Mouse (Mus musculus): ENCODE measurements around the gene Mul1. TPM values are rescaled to one million over a fixed set of nuclear protein-coding genes. Genes with fewer than 3 reads are reported as not detected.

The Mul1 gene
- polyA plus RNA-seq, 1 experiment = 1.3 TPM

GRCm38 (mm10) chr4:138465446-138465845, 31.0 kb downstream of the Mul1 start:
- Histone ChIP-seq H3K4me1 (ENCODE audit: control insufficient read depth) (no peaks in the 10 kb centered on the region), H3K9me3 (ENCODE audit: control insufficient read depth, low read length) (no peaks in the 10 kb centered on the region), H3K27me3 (ENCODE audit: control insufficient read depth) (peaks cover 38% of the 10 kb centered on the region), H3K4me3 (replicated peaks) (no peak overlapping the region), H3K36me3 (ENCODE audit: control insufficient read depth) (no peaks in the 10 kb centered on the region)
- TF ChIP-seq TAL1 (IDR thresholded peaks at IDR 0.05; ENCODE audit: low read length) (no peak), GATA1 (IDR thresholded peaks at IDR 0.05; ENCODE audit: low read length) (no peak)

GRCm38 (mm10) chr4:138466690-138467089, 32.2 kb downstream of the Mul1 start:
- TF ChIP-seq GATA1 (IDR thresholded peaks at IDR 0.05; ENCODE audit: low read length) = no peak
- TF ChIP-seq TAL1 (IDR thresholded peaks at IDR 0.05; ENCODE audit: low read length) = no peak
- no peaks in the 10 kb centered on the region for H3K36me3 ChIP-seq (ENCODE audit: control insufficient read depth)
- no peak overlapping the region for H3K4me3 ChIP-seq (replicated peaks)
- H3K9me3 ChIP-seq (ENCODE audit: control insufficient read depth, low read length) = no peaks in the 10 kb centered on the region
- H3K4me1 ChIP-seq (ENCODE audit: control insufficient read depth) = no peaks in the 10 kb centered on the region
- H3K27me3 ChIP-seq (ENCODE audit: control insufficient read depth) = peaks cover 38% of the 10 kb centered on the region

GRCm38 (mm10) chr4:138467451-138467850, 33.0 kb downstream of the Mul1 start:
- Histone ChIP-seq H3K36me3 (ENCODE audit: control insufficient read depth) (no peaks in the 10 kb centered on the region), H3K27me3 (ENCODE audit: control insufficient read depth) (peaks cover 35% of the 10 kb centered on the region), H3K9me3 (ENCODE audit: control insufficient read depth, low read length) (no peaks in the 10 kb centered on the region), H3K4me3 (replicated peaks) (no peak overlapping the region), H3K4me1 (ENCODE audit: control insufficient read depth) (no peaks in the 10 kb centered on the region)
- TF ChIP-seq GATA1 (IDR thresholded peaks at IDR 0.05; ENCODE audit: low read length) = no peak
- no peak for TF ChIP-seq TAL1 (IDR thresholded peaks at IDR 0.05; ENCODE audit: low read length)

GRCm38 (mm10) chr4:138469080-138469479, 34.6 kb downstream of the Mul1 start:
- TF ChIP-seq TAL1 (IDR thresholded peaks at IDR 0.05; ENCODE audit: low read length) = no peak
- no peak for TF ChIP-seq GATA1 (IDR thresholded peaks at IDR 0.05; ENCODE audit: low read length)
- Histone ChIP-seq H3K36me3 (ENCODE audit: control insufficient read depth) (no peaks in the 10 kb centered on the region), H3K27me3 (ENCODE audit: control insufficient read depth) (peaks cover 19% of the 10 kb centered on the region)

GRCm38 (mm10) chr4:138471241-138471640, 36.8 kb downstream of the Mul1 start:
- no peak for TF ChIP-seq TAL1 (IDR thresholded peaks at IDR 0.05; ENCODE audit: low read length)
- TF ChIP-seq GATA1 (IDR thresholded peaks at IDR 0.05; ENCODE audit: low read length) = no peak

More at GRCm38 (mm10) chr4:138469080-138469479, 34.6 kb downstream of the Mul1 start:
- H3K4me3 ChIP-seq (replicated peaks) = no peak overlapping the region
- H3K4me1 ChIP-seq (ENCODE audit: control insufficient read depth) = no peaks in the 10 kb centered on the region
- H3K9me3 ChIP-seq (ENCODE audit: control insufficient read depth, low read length) = no peaks in the 10 kb centered on the region

GRCm38 (mm10) chr4:138479595-138479994, 45.1 kb downstream of the Mul1 start:
- H3K27me3 ChIP-seq (ENCODE audit: control insufficient read depth) = no peaks in the 10 kb centered on the region
- no peak overlapping the region for H3K4me3 ChIP-seq (replicated peaks)
- H3K9me3 ChIP-seq (ENCODE audit: control insufficient read depth, low read length) = no peaks in the 10 kb centered on the region
- H3K4me1 ChIP-seq (ENCODE audit: control insufficient read depth) = no peaks in the 10 kb centered on the region
- TF ChIP-seq GATA1 (IDR thresholded peaks at IDR 0.05; ENCODE audit: low read length) = no peak
- no peak for TF ChIP-seq TAL1 (IDR thresholded peaks at IDR 0.05; ENCODE audit: low read length)
- no peaks in the 10 kb centered on the region for H3K36me3 ChIP-seq (ENCODE audit: control insufficient read depth)

More at GRCm38 (mm10) chr4:138471241-138471640, 36.8 kb downstream of the Mul1 start:
- Histone ChIP-seq H3K4me3 (replicated peaks) (no peak overlapping the region), H3K4me1 (ENCODE audit: control insufficient read depth) (no peaks in the 10 kb centered on the region), H3K9me3 (ENCODE audit: control insufficient read depth, low read length) (no peaks in the 10 kb centered on the region), H3K36me3 (ENCODE audit: control insufficient read depth) (no peaks in the 10 kb centered on the region), H3K27me3 (ENCODE audit: control insufficient read depth) (no peaks in the 10 kb centered on the region)

- Histone ChIP-seq H3K36me3 (ENCODE audit: control insufficient read depth) (no peaks in the 10 kb centered on the region), H3K4me3 (replicated peaks) (no peak overlapping the region), H3K4me1 (ENCODE audit: control insufficient read depth) (no peaks in the 10 kb centered on the region), H3K9me3 (ENCODE audit: control insufficient read depth, low read length) (no peaks in the 10 kb centered on the region), H3K27me3 (ENCODE audit: control insufficient read depth) (no peaks in the 10 kb centered on the region)
- TF ChIP-seq TAL1 (IDR thresholded peaks at IDR 0.05; ENCODE audit: low read length) = no peak
- no peak for TF ChIP-seq GATA1 (IDR thresholded peaks at IDR 0.05; ENCODE audit: low read length)
These were observed 46.5 kb downstream of the Mul1 start for GRCm38 (mm10) chr4:138480962-138481361.

GRCm38 (mm10) chr4:138482721-138483120, 48.2 kb downstream of the Mul1 start:
- TF ChIP-seq GATA1 (IDR thresholded peaks at IDR 0.05; ENCODE audit: low read length) (no peak), TAL1 (IDR thresholded peaks at IDR 0.05; ENCODE audit: low read length) (no peak)
- Histone ChIP-seq H3K36me3 (ENCODE audit: control insufficient read depth) (no peaks in the 10 kb centered on the region), H3K4me3 (replicated peaks) (no peak overlapping the region), H3K9me3 (ENCODE audit: control insufficient read depth, low read length) (no peaks in the 10 kb centered on the region), H3K27me3 (ENCODE audit: control insufficient read depth) (no peaks in the 10 kb centered on the region), H3K4me1 (ENCODE audit: control insufficient read depth) (no peaks in the 10 kb centered on the region)

- H3K9me3 ChIP-seq (ENCODE audit: control insufficient read depth, low read length) = no peaks in the 10 kb centered on the region
- H3K27me3 ChIP-seq (ENCODE audit: control insufficient read depth) = no peaks in the 10 kb centered on the region
- H3K4me1 ChIP-seq (ENCODE audit: control insufficient read depth) = no peaks in the 10 kb centered on the region
- H3K4me3 ChIP-seq (replicated peaks) = no peak overlapping the region
- no peaks in the 10 kb centered on the region for H3K36me3 ChIP-seq (ENCODE audit: control insufficient read depth)
- TF ChIP-seq GATA1 (IDR thresholded peaks at IDR 0.05; ENCODE audit: low read length) (no peak), TAL1 (IDR thresholded peaks at IDR 0.05; ENCODE audit: low read length) (no peak)
These were observed 53.8 kb downstream of the Mul1 start for GRCm38 (mm10) chr4:138488241-138488640.

- TF ChIP-seq GATA1 (IDR thresholded peaks at IDR 0.05; ENCODE audit: low read length) (no peak), TAL1 (IDR thresholded peaks at IDR 0.05; ENCODE audit: low read length) (no peak)
- H3K4me3 ChIP-seq (replicated peaks) = no peak overlapping the region
- H3K9me3 ChIP-seq (ENCODE audit: control insufficient read depth, low read length) = no peaks in the 10 kb centered on the region
- no peaks in the 10 kb centered on the region for H3K36me3 ChIP-seq (ENCODE audit: control insufficient read depth)
- no peaks in the 10 kb centered on the region; the same call in 1 of the 2 replicates for H3K27me3 ChIP-seq (ENCODE audit: control insufficient read depth)
- H3K4me1 ChIP-seq (ENCODE audit: control insufficient read depth) = no peaks in the 10 kb centered on the region
These were observed 56.6 kb downstream of the Mul1 start for GRCm38 (mm10) chr4:138491088-138491487.

Other genes starting within 250 kb of the Mul1 start
- gene Hp1bp3, start 218.4 kb upstream of the Mul1 start, polyA plus RNA-seq (2012) = 2.6 and 3.9 TPM in 2 replicates
- 0.19 and 0.24 TPM in 2 replicates for gene Sh2d5, start 184.3 kb upstream of the Mul1 start, polyA plus RNA-seq (2012)
- 0.02 and 0.05 TPM in 2 replicates for gene Kif17, start 184.2 kb upstream of the Mul1 start, polyA plus RNA-seq (2012)
- gene Ddost, start 129.9 kb upstream of the Mul1 start, polyA plus RNA-seq (2012) = 6.5 and 7.4 TPM in 2 replicates
- gene Pink1, start 108.4 kb upstream of the Mul1 start, polyA plus RNA-seq (2012) = 5.3 and 5.4 TPM in 2 replicates
- gene Cda, start 66.7 kb upstream of the Mul1 start, polyA plus RNA-seq (2012) = 0.06 TPM in 1 of 2 replicates, not detected in the other
- gene Fam43b, start 38.1 kb upstream of the Mul1 start, polyA plus RNA-seq (2012) = not detected in 2 replicates
- gene Camk2n1, start 19.6 kb downstream of the Mul1 start, polyA plus RNA-seq (2012) = 0.02 TPM in 2 replicates
- gene Vwa5b1, start 201.2 kb downstream of the Mul1 start, polyA plus RNA-seq (2012) = under 0.01 TPM in 1 of 2 replicates, not detected in the other